Mouse (Mus musculus) limb, embryonic 10.5 days (tissue): ENCODE data around the gene Pidd1. TPM values are rescaled to one million over a fixed set of nuclear protein-coding genes. Genes with fewer than 3 reads are reported as not detected.

Experiments
- DNase-seq: peaks from one replicate; pipeline ENCODE4 v3.0.0-alpha.2; 2017; ENCODE audit warnings: low spot score
- H3K27ac ChIP-seq: fragments of 300-500 bp; sonication (generic); 2 replicates; pipeline ENCODE4 v1.5.1; 2016; ENCODE audit warnings: mild to moderate bottlenecking
- H3K27me3 ChIP-seq: fragments of 300-500 bp; sonication (generic); 2 replicates; pipeline ENCODE4 v1.6.1; 2016; ENCODE audit warnings: low read depth, mild to moderate bottlenecking; ENCODE audit not compliant: poor library complexity, severe bottlenecking
- H3K36me3 ChIP-seq: fragments of 300-500 bp; sonication (generic); 2 replicates; pipeline ENCODE4 v1.6.1; 2016; ENCODE audit warnings: mild to moderate bottlenecking, moderate library complexity
- H3K4me1 ChIP-seq: fragments of 300-500 bp; sonication (generic); 2 replicates; pipeline ENCODE4 v1.6.1; 2016
- H3K4me3 ChIP-seq: fragments of 300-500 bp; sonication (generic); 2 replicates; pipeline ENCODE4 v1.5.1; 2016; ENCODE audit warnings: mild to moderate bottlenecking, moderate library complexity
- H3K9me3 ChIP-seq: fragments of 300-500 bp; sonication (generic); replicated peaks from 2 replicates; pipeline ENCODE4 v1.6.1; 2016; ENCODE audit warnings: mild to moderate bottlenecking
- WGBS: fragments of 180-500 bp; shearing (Covaris S2); methylation state at CpG from one replicate; pipeline ENCODE4 v1.1.7; 2016; 5-methylcytosine and 5-hydroxymethylcytosine counted together
- polyA plus RNA-seq: library from polyadenylated mRNA; unstranded; fragments of >200 nt; fragmentation: Nextera tagmentation; extraction: Ambion mirVana; gene quantifications from 2 replicates; pipeline ENCODE4 v1.2.1, GENCODE M21; 2016

The Pidd1 gene
- polyA plus RNA-seq, 1 experiment from 2014 or later = 30.0 TPM

DNA sequence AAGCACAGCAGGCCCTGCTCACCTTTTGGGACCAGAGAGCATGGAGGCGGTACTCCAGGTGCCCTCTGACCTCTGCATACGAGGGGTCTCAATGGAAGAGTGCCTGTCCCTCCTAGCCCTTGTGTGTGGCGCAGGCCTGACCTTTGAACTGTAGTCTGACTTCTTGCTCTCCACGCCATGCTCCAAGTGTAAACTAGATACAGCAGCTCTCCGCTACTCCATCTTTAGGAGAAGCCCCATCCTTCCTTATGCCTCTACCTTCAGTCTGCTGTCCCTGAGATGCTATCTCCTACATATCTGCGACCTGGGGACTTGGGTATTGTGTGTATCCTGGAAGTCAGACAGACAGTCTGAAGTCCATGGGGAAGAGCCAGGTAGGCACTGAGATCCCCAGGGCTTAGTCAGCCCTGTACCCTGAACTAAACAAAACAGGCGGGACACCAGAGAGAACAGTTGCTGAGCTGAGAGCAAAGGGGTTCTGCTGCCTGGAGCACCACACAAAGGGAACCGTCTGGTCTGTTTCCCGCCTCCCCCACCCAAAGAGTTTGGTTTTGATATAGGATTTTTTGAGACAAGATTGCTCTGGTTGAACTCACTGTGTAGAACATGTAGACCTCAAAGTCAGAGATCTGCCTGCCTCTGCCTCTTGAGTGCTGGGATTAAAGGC is 7.8 kb downstream of the Pidd1 start:
- peaks cover 68% of the 10 kb centered on the region for H3K36me3 ChIP-seq
- no peaks in the 10 kb centered on the region for H3K27me3 ChIP-seq
- no peaks in the 10 kb centered on the region for H3K9me3 ChIP-seq
- peak overlapping the region; percentile 82 for H3K27ac ChIP-seq
- WGBS = 84% methylated on average over 9 of the region's 9 CpGs
- peak overlapping the region; percentile 73 for H3K4me3 ChIP-seq
- no peak for DNase-seq
- peaks cover 66% of the 10 kb centered on the region for H3K4me1 ChIP-seq

GRCm38 (mm10) chr7:141435129-141435855 is 8.5 kb downstream of the Pidd1 start:
- DNase-seq = peak; percentile 70
- H3K9me3 ChIP-seq = no peaks in the 10 kb centered on the region
- H3K36me3 ChIP-seq = peaks cover 68% of the 10 kb centered on the region
- H3K27ac ChIP-seq = peak overlapping the region; percentile 82
- 5% methylated on average over 17 of the region's 17 CpGs for WGBS
- no peaks in the 10 kb centered on the region for H3K27me3 ChIP-seq
- peaks cover 61% of the 10 kb centered on the region for H3K4me1 ChIP-seq
- H3K4me3 ChIP-seq = peak overlapping the region; percentile 54

DNA sequence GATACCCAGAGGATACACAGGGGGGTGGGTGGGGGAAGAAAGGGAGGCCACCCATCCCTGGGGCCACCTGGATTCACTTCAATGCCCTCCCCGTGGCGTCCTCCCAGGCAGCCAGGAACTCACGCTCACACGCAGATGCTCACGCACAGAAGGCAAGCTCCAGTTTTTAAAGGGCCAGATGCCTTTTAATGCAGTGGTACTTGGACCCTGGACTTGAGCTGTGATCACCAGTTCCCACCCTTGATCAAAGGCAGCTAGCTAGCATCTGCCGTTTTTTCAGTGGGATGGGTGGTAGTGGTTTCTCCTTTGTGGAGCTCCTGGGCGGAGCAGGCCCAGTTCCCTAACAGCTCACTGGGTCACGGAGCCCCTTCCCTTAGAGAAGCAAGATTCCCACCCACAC is 9.4 kb downstream of the Pidd1 start:
- peak overlapping the region; percentile 82 for H3K27ac ChIP-seq
- H3K9me3 ChIP-seq = no peaks in the 10 kb centered on the region
- H3K4me1 ChIP-seq = peaks cover 66% of the 10 kb centered on the region
- peaks cover 62% of the 10 kb centered on the region for H3K36me3 ChIP-seq
- no peaks in the 10 kb centered on the region for H3K27me3 ChIP-seq
- 12% methylated on average over 8 of the region's 8 CpGs for WGBS
- H3K4me3 ChIP-seq = peak overlapping the region; percentile 54
- peak; percentile 69 for DNase-seq

DNA sequence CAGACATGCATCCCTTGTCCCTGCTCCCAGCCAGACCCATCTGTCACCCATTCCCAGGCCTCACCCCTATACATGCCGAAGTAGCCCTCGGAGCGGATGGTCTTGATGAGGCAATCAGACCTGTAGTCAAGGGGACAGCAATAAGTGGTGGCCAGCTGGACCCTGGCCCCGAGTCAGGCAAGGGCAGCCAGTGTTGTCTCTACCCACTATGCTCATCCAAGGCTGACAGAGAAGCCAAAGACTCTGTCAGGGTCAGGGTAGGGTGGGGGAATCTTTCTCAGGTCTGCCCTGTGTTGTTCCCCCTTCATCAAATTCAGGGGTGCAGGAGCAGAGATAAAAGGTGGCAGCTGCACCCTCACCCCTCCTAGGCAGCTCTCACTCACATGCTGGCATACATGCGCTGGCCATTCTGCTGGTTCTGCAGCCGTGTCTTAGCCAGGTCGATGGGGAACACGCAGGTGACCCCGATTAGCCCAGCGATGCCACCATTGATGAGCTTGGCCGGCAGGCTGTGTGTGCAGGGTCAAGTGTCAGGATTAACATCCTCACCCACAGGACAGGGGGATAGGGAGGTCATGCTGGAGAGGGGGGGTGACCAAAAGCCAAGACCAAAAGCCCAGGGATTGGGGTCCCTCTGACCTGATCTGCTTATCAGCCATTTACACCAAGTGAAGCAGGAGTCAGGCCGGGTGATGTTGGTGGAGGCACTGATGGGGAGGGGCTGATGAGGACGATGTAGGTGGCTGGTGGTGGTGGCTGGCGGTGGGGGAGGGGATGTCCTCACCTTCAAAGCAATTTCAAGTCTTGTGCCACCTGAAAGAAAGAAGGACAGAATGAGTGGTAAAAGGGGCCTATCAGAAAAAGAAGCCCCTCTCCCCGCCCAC is 10.1 kb downstream of the Pidd1 start:
- Histone ChIP-seq H3K9me3 (no peaks in the 10 kb centered on the region), H3K27me3 (no peaks in the 10 kb centered on the region), H3K36me3 (peaks cover 55% of the 10 kb centered on the region), H3K27ac (peak overlapping the region; percentile 82), H3K4me1 (peaks cover 73% of the 10 kb centered on the region), H3K4me3 (peak overlapping the region; percentile 54)
- WGBS = 71% methylated on average over 15 of the region's 15 CpGs
- DNase-seq = no peak

DNA sequence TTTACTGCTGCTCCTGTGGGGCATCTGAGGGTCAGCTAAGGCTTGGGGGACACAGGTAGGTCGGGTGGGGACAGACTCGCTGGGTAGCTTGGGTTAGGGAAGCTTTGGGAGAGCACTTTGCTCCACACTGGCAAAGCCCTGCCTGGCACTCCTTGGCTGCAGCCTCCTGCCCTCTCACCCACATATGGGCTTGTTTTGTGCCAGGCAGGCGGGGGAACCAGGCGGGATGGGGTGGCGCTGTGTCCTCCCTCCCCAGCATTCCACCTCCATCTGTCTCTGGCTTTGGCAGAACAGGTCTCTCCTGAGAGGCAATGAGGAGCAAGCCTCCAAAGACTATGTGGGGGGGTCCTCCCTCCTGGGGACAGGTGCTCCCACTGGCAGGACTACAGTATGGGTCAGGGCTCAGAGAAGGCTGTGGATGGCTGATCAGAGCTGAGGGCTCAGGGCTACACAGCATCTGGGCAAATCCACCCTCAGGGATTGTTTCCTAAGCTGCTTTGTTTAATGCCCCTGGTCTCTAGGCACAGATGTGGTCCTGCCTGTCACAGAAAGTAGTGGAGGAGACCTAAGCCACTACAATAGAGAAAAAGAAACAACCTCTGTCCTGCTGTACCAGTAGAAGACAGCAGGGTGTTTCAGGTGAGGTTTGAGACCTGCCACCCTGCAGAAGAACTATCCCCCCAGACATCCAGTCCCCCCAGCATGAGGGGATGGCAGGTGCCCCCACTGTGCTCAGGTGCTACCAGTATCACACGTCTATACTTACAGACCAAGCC is 10.9 kb downstream of the Pidd1 start:
- H3K27me3 ChIP-seq = no peaks in the 10 kb centered on the region
- peaks cover 47% of the 10 kb centered on the region for H3K36me3 ChIP-seq
- no peak for DNase-seq
- H3K27ac ChIP-seq = no peak overlapping the region
- peaks cover 77% of the 10 kb centered on the region for H3K4me1 ChIP-seq
- 92% methylated on average over 6 of the region's 6 CpGs for WGBS
- H3K4me3 ChIP-seq = peak overlapping the region; percentile 54; the same call in 1 of the 2 replicates
- no peaks in the 10 kb centered on the region for H3K9me3 ChIP-seq

DNA sequence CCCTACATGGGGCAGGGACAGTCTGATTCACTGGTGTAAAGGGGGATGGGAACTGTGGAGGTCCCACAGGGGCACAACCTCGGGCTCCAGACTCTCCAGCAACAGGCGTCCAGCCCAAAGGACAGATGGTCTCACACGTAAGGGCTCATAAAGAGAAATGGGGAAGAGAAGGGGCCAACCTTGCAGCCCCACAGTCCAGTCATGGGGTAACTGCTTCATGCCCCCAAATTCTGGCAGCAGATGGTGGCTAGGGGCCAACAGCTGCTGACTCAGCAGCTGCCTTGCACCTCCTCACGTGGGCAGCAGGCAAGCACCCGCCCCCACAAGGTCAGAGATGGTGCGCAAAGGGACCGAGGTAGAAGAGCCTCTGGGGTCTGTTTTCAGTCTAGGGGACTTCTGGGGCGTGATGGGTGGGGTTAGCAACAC is 11.6 kb downstream of the Pidd1 start:
- Histone ChIP-seq H3K9me3 (no peaks in the 10 kb centered on the region), H3K27ac (no peak overlapping the region), H3K4me3 (0 out of 2 replicates have a peak overlapping the region, but pooled peaks have one; percentile 1), H3K4me1 (peaks cover 71% of the 10 kb centered on the region), H3K27me3 (no peaks in the 10 kb centered on the region), H3K36me3 (peaks cover 42% of the 10 kb centered on the region)
- WGBS = 82% methylated on average over 8 of the region's 8 CpGs
- DNase-seq = no peak

DNA sequence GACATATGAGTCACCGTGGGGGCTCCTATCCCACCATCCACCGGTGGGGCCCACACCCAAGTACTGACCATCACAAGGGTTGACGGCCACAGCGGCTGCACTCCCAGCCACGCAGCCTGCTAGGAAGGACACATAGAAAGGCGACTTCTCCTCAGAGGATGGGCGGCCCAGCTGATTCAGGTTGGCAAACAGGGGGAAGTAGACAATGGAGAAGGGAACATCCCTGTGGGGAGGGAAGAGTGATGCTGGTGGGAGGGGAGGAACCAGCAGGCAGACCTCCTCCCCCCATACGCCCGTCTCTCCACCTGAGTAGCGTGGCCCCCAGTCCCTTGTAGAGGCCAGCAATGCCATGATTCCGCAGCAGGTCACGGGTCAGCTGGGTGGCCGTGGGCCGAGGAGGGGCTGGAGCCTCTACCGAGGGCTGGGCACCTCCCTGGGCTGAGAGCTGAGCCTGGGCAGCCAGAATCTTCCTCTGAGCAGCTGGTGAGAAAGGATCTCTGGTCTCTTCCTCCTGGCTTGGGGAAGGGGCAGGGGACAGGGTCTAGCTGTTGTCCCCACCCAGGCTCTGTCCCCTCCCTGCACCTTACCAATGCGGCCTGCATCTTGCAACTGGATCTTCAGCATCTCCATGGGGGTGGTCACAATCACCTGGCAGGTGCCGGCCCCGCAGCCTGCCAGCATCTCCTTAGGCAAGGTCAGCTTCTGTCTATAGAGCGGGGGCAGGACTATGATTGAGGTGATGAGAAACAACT is 12.2 kb downstream of the Pidd1 start:
- no peaks in the 10 kb centered on the region for H3K27me3 ChIP-seq
- 92% methylated on average over 19 of the region's 19 CpGs for WGBS
- 0 out of 2 replicates have a peak overlapping the region, but pooled peaks have one; percentile 5 for H3K27ac ChIP-seq
- no peaks in the 10 kb centered on the region for H3K9me3 ChIP-seq
- peaks cover 70% of the 10 kb centered on the region for H3K4me1 ChIP-seq
- DNase-seq = no peak
- 0 out of 2 replicates have a peak overlapping the region, but pooled peaks have one; percentile 1 for H3K4me3 ChIP-seq
- peaks cover 42% of the 10 kb centered on the region for H3K36me3 ChIP-seq

DNA sequence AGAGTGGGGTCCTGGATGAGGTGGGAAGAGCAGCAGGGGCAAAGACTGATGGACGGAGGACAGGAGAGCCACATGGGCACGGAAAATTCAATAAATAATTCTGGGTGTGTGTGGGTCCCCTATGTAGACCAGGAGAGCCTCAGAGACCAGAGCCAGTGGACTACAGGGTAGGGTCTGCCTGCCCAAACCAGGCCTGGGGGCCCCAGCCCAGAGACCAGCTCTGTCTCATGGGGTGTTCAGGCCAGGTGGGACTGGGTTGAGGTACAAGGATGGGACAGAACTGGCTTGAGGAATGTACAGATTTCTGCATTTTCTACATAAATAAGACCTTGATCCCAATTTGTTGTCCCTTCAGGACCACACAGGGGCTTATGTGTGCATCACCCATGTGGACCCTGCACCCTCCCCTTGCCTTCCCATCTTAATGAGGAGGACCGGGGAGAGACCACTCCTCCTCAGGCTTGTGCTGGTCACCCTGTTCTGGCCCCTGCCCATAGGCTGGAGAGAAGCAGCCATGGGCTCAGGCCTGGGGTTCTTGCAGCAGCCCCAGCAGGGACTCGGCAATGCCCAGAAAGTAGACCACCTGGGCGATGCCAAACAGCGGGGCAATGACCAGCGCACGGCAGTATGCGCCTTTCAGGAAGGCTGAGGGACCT is 13.1 kb downstream of the Pidd1 start:
- H3K27me3 ChIP-seq = no peaks in the 10 kb centered on the region
- peaks cover 65% of the 10 kb centered on the region for H3K4me1 ChIP-seq
- no peak for DNase-seq
- H3K9me3 ChIP-seq = no peaks in the 10 kb centered on the region
- no peak overlapping the region for H3K4me3 ChIP-seq
- H3K27ac ChIP-seq = peak overlapping the region; percentile 11; the same call in 1 of the 2 replicates
- 96% methylated on average over 9 of the region's 9 CpGs for WGBS
- peaks cover 42% of the 10 kb centered on the region for H3K36me3 ChIP-seq

GRCm38 (mm10) chr7:141429840-141430584 is 13.8 kb downstream of the Pidd1 start:
- Histone ChIP-seq H3K27ac (peak overlapping the region; percentile 11; the same call in 1 of the 2 replicates), H3K27me3 (no peaks in the 10 kb centered on the region), H3K4me3 (peak overlapping the region; percentile 52), H3K4me1 (peaks cover 58% of the 10 kb centered on the region), H3K36me3 (peaks cover 42% of the 10 kb centered on the region), H3K9me3 (no peaks in the 10 kb centered on the region)
- DNase-seq = peak; percentile 28
- 59% methylated on average over 9 of the region's 9 CpGs for WGBS

GRCm38 (mm10) chr7:141429310-141429709 is 14.5 kb downstream of the Pidd1 start, which contains the start of gene Cend1:
TSS of gene Cend1 (minus strand) at chr7:141429491.
- Histone ChIP-seq H3K27me3 (no peaks in the 10 kb centered on the region), H3K27ac (peak within 1 kb of the TSS; percentile 46), H3K36me3 (peaks cover 42% of the 10 kb centered on the region), H3K9me3 (no peaks in the 10 kb centered on the region), H3K4me3 (peak within 1 kb of the TSS; percentile 52), H3K4me1 (peaks cover 51% of the 10 kb centered on the region)
- 4% methylated on average over 19 of the region's 19 CpGs for WGBS
- peak; percentile 77 for DNase-seq
